Mouse (Mus musculus) kidney, embryonic 16.5 days (tissue): ENCODE measurements around the gene Mta3. TPM values are rescaled to one million over a fixed set of nuclear protein-coding genes. Genes with fewer than 3 reads are reported as not detected.

Source experiments
- ATAC-seq: fragments of 200-750 bp; cut with Nextera tagmentation; 2 replicates; pipeline ENCODE4 v1.8.0; 2017; ENCODE audit warnings: moderate TSS enrichment; ENCODE audit not compliant: low FRiP score, low TSS enrichment
- H3K27ac ChIP-seq: fragments of 300-500 bp; sonication (generic); 2 replicates; pipeline ENCODE4 v1.5.1; 2014; ENCODE audit warnings: low read length
- H3K27me3 ChIP-seq: fragments of 300-500 bp; sonication (generic); 2 replicates; pipeline ENCODE4 v1.6.1; 2014; ENCODE audit warnings: low read length, control low read depth, mixed read lengths; ENCODE audit not compliant: insufficient read depth
- H3K36me3 ChIP-seq: fragments of 300-500 bp; sonication (generic); 2 replicates; pipeline ENCODE4 v1.6.1; 2014; ENCODE audit warnings: low read length, control low read depth, mixed read lengths; ENCODE audit not compliant: insufficient read depth
- H3K4me1 ChIP-seq: fragments of 300-500 bp; sonication (generic); 2 replicates; pipeline ENCODE4 v1.6.1; 2014; ENCODE audit warnings: low read length, control low read depth, mixed read lengths; ENCODE audit not compliant: insufficient read depth
- H3K4me2 ChIP-seq: fragments of 300-500 bp; sonication (generic); replicated peaks from 2 replicates; pipeline ENCODE4 v1.6.1; 2014; ENCODE audit warnings: low read depth, low read length
- H3K4me3 ChIP-seq: fragments of 300-500 bp; sonication (generic); 2 replicates; pipeline ENCODE4 v1.5.1; 2014; ENCODE audit warnings: mild to moderate bottlenecking, low read length
- H3K9ac ChIP-seq: fragments of 300-500 bp; sonication (generic); replicated peaks from 2 replicates; pipeline ENCODE4 v1.6.1; 2014; ENCODE audit warnings: low read length
- H3K9me3 ChIP-seq: fragments of 300-500 bp; sonication (generic); 2 replicates; pipeline ENCODE4 v1.6.1; 2016; ENCODE audit warnings: low read length, control low read depth
- WGBS: fragments of 180-500 bp; shearing (Covaris S2); extraction: QIAGEN DNeasy Blood & Tissue Kit; methylation state at CpG from one replicate; pipeline ENCODE4 v1.1.7; 2014; 5-methylcytosine and 5-hydroxymethylcytosine counted together
- polyA plus RNA-seq: library from polyadenylated mRNA; unstranded; fragments of >200 nt; fragmentation: Nextera tagmentation; extraction: Ambion mirVana; gene quantifications from 2 replicates; pipeline ENCODE4 v1.2.1, GENCODE M21; 2015

Gene Mta3
- polyA plus RNA-seq = 38.0 and 39.6 TPM in 2 replicates

DNA sequence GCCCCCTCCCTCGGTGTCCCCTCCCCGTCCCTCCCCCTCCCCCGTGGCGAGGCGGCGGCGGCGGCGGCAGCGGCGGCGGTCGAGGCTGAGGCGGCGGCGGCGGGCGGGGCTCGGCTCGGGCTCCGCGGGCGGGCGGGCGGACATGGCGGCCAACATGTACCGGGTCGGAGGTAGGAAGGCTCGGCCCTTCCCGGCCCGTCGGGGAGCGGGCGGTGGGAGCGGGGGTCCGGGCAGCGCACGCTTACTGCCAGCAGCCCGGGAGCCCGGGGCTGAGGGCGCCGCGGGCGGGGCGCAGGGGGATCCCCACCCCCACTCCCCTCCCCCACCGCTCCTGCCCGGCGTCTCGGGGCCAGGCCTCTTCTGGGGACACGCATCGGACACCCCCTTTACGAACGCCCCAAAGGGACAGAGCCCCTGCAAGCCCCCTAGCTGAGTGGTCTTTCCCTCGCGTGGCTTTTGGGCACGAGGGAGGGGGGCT, at the start of gene Mta3:
Mta3 (plus strand) TSS at position 48 of the 478 bp plus-strand sequence.
- H3K9ac ChIP-seq = peak within 1 kb of the TSS; percentile 96
- 1% methylated on average over 35 of the region's 56 CpGs for WGBS

DNA sequence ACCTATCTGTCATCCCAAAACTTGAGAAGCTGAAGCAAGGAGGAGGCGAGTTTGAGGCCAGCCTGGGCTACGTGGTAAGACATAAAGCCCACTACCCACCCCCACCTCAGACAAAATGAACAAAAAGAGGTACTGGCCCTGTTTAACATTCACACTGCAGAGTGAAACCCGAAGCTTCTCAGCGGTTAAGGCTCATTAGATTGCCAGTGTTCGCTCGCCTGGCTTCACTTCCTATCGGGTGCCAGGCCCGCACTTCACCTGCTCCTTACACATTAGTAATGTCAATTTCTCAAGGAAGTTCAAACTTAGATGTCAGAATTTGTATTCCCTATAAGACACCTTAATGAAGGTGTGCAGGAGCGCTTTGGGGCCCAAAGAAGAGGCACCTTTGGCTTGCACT, 48.6 kb upstream of the Mta3 start:
- Histone ChIP-seq H3K27ac (no peak overlapping the region), H3K9ac (no peak overlapping the region), H3K4me2 (no peak overlapping the region), H3K9me3 (no peaks in the 10 kb centered on the region), H3K27me3 (no peaks in the 10 kb centered on the region), H3K36me3 (no peaks in the 10 kb centered on the region), H3K4me3 (no peak overlapping the region), H3K4me1 (peaks cover 7% of the 10 kb centered on the region)
- ATAC-seq = peak; percentile 27; the same call in 1 of the 2 replicates
- WGBS = 44% methylated on average over 9 of the region's 9 CpGs

More for the DNA sequence above, at the start of gene Mta3:
- Histone ChIP-seq H3K4me3 (peak within 1 kb of the TSS; percentile 88), H3K27me3 (no peaks in the 10 kb centered on the region), H3K27ac (peak within 1 kb of the TSS; percentile 96), H3K4me2 (peak within 1 kb of the TSS; percentile 93), H3K4me1 (peaks cover 16% of the 10 kb centered on the region; the same call in 1 of the 2 replicates), H3K36me3 (peaks cover 8% of the 10 kb centered on the region; the same call in 1 of the 2 replicates), H3K9me3 (no peaks in the 10 kb centered on the region)
- peak; percentile 64 for ATAC-seq

DNA sequence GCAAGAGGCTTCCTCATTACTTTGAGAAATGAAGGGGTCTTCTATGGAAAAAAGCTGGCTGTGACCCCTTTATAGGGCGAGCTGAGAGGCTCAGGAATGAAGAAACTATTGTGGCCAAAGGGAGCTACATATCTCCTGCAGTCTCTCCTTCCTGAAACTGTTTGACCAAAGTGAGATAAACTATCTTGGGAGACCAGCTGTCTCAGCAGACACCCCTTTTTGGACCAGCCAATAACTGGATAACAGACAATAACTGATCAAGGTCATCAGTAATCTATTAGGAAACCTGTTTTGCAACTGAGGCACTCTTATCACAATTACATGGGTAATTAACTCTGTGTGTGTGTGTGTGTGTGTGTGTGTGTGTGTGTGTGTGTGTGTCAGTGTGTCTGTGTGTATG, 47.0 kb upstream of the Mta3 start:
- ATAC-seq = no peak
- Histone ChIP-seq H3K27ac (no peak overlapping the region), H3K4me1 (peaks cover 7% of the 10 kb centered on the region), H3K9me3 (peaks cover 3% of the 10 kb centered on the region; the same call in 1 of the 2 replicates), H3K27me3 (no peaks in the 10 kb centered on the region), H3K4me3 (no peak overlapping the region), H3K36me3 (no peaks in the 10 kb centered on the region), H3K4me2 (no peak overlapping the region), H3K9ac (no peak overlapping the region)
- 89% methylated on average over 1 of the region's 1 CpGs for WGBS

DNA sequence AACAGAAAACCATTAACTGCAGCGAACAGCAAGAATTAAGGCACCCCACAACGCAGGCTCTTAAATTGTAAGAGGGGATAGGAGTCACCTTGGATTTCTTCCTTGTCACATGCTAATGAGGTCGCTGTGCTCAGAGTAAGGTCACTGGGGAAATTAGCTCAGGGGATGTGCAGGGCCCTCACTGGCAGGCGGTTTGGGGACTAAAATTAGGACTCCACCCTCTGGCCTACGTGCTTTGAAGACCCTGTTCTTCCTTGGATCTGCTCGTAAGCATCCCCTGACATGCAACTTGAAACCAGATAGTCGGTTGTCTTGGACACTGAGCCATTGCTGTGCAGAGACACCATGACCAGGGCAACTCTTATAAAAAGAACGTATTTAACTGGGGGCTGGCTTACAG, 41.2 kb upstream of the Mta3 start:
- no peaks in the 10 kb centered on the region for H3K4me1 ChIP-seq
- no peak overlapping the region for H3K4me2 ChIP-seq
- H3K9ac ChIP-seq = no peak overlapping the region
- no peak overlapping the region for H3K27ac ChIP-seq
- no peaks in the 10 kb centered on the region for H3K27me3 ChIP-seq
- H3K9me3 ChIP-seq = peaks cover 3% of the 10 kb centered on the region; the same call in 1 of the 2 replicates
- no peaks in the 10 kb centered on the region for H3K36me3 ChIP-seq
- ATAC-seq = no peak
- 42% methylated on average over 8 of the region's 8 CpGs for WGBS
- H3K4me3 ChIP-seq = no peak overlapping the region

DNA sequence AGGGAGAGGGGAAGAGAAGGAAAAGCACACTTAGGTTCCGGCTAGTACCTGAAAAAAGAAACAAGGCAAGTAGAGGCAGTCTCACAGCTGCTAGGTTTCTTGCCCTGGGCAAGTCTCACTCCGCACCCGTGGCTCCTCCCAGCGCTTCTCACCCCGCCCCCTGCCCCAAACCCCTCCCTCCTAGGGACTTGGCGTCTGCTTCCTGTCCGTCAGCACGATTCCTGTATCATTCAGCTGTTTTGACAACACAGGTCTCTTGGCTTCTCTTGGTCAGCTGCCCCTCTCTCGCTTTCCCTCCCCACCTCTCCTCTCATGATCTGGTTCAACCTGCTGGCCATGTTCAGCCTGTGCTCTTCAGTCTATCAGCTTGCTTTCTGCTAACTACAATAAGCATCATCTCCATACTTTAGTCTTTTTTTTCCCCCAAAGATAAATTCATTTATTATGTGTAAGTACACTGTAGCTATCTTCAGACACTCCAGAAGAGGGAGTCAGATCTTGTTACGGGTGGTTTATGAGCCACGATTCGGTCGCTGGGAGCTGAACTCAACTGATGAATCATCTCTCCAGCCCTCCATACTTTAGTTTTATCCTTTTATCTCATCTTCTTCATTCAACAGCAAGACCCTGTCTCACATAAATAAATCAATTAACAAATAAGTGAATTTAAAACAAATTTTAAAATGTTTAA, 39.2 kb upstream of the Mta3 start:
- no peaks in the 10 kb centered on the region for H3K27me3 ChIP-seq
- H3K9me3 ChIP-seq = peaks cover 3% of the 10 kb centered on the region; the same call in 1 of the 2 replicates
- H3K4me3 ChIP-seq = no peak overlapping the region
- no peaks in the 10 kb centered on the region for H3K36me3 ChIP-seq
- H3K4me2 ChIP-seq = no peak overlapping the region; the same call in 1 of the 2 replicates
- 58% methylated on average over 13 of the region's 13 CpGs for WGBS
- H3K4me1 ChIP-seq = no peaks in the 10 kb centered on the region
- no peak overlapping the region for H3K27ac ChIP-seq
- ATAC-seq = no peak
- no peak overlapping the region for H3K9ac ChIP-seq

DNA sequence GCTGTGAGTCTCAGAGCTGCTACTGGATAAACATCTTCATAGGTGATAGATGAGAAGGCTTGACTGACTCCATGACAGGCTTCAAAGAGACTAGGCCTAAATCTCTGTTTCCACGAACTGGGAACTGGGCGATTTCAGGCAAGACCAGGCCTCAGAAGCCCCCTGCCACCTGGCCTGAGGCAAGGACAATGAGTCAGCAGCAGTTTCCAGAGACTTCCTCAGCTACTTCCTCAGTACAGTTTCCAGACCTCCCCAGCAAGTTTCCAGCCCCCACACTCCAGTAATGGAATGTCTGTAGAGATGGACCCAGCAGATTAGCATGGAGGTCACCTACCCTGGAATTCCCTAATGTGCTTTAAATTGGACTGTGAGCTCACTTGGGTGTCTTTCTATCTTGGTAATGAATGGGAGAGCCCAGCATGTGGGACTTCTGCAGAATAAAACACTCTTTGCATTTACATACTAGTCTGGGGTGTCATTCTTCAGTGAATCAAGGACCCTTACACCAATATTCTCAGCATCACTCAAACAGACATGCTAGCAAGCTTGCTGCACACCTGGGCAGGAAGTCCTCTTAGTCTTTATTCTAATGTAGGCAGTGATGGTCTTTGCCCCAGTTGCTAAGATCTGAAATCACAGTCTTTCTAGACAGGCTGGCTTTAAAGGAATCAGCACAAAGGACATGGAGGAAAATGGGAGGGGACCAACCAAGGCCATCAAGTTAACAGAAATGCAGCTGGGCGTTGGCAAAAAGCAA, 37.9 kb upstream of the Mta3 start:
- no peak overlapping the region for H3K27ac ChIP-seq
- no peak for ATAC-seq
- H3K9ac ChIP-seq = no peak overlapping the region
- no peaks in the 10 kb centered on the region for H3K4me1 ChIP-seq
- H3K9me3 ChIP-seq = peaks cover 3% of the 10 kb centered on the region; the same call in 1 of the 2 replicates
- H3K27me3 ChIP-seq = no peaks in the 10 kb centered on the region
- H3K36me3 ChIP-seq = no peaks in the 10 kb centered on the region
- 71% methylated on average over 3 of the region's 3 CpGs for WGBS
- no peak overlapping the region for H3K4me3 ChIP-seq
- H3K4me2 ChIP-seq = no peak overlapping the region

DNA sequence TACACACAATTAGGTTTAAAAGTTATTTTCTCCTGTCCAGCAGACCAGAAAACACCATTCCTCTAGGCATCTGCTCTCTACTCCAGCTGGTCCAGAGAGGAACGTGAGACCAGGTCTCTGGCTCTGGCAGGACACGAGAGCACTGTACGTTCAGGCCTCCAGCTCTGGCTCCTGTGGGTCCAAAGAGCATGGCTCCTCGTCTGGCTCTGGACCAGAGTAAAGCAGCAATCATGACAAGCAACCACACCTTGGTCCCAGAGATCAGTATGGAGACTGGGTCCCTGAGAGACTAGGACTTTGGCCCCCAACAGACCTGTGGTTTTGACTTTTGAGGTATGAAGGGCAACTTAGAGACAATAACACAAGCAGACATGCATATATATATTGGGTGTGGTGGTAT, 33.3 kb upstream of the Mta3 start:
- Histone ChIP-seq H3K36me3 (no peaks in the 10 kb centered on the region), H3K9ac (no peak overlapping the region), H3K4me3 (no peak overlapping the region), H3K4me1 (no peaks in the 10 kb centered on the region), H3K9me3 (no peaks in the 10 kb centered on the region), H3K27me3 (no peaks in the 10 kb centered on the region), H3K27ac (no peak overlapping the region), H3K4me2 (no peak overlapping the region)
- 82% methylated on average over 4 of the region's 4 CpGs for WGBS
- ATAC-seq = no peak

DNA sequence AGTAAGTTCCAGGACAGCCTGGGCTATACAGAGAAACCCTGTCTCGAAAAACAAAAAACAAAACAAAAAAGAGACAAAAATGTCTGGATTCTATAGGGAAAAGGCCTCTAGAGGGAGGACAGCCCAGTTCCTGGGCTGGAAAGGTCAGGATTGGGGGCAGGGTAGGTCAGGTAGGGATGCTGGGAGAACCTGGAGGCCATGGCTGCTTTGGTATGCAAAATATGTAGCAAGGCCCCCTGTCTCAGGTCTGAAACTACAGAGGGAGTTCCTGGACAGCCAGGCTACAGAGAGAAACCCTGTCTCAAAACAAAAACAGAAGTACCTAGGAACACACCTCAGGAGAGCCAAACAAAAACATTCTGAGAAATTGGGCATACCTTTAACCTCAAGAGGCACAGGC, 28.6 kb upstream of the Mta3 start:
- H3K36me3 ChIP-seq = no peaks in the 10 kb centered on the region
- H3K9me3 ChIP-seq = no peaks in the 10 kb centered on the region
- 95% methylated on average over 1 of the region's 1 CpGs for WGBS
- H3K27me3 ChIP-seq = no peaks in the 10 kb centered on the region
- H3K4me2 ChIP-seq = no peak overlapping the region
- no peak overlapping the region for H3K27ac ChIP-seq
- no peak for ATAC-seq
- H3K4me3 ChIP-seq = no peak overlapping the region
- no peak overlapping the region for H3K9ac ChIP-seq
- no peaks in the 10 kb centered on the region for H3K4me1 ChIP-seq

DNA sequence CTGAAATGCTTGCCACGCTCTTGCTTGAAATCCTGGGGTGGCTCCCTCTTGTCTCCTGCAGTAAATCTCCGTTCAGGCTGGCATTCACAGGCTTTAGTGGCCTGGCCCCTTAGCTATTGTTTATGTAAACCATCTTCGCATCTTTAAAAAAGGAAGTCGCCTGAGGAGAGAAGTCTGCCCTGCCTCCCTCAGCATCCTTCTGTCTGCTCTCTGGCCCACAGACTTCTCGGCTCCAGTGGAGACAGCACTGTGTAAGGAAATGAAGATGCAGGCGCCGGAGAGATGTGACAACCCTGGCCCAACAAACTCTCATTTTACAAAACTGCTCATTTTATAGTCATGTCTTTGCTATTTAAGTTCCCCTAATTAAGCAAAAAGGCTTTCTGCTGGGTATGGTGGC, 24.0 kb upstream of the Mta3 start:
- H3K4me1 ChIP-seq = no peaks in the 10 kb centered on the region
- ATAC-seq = no peak

DNA sequence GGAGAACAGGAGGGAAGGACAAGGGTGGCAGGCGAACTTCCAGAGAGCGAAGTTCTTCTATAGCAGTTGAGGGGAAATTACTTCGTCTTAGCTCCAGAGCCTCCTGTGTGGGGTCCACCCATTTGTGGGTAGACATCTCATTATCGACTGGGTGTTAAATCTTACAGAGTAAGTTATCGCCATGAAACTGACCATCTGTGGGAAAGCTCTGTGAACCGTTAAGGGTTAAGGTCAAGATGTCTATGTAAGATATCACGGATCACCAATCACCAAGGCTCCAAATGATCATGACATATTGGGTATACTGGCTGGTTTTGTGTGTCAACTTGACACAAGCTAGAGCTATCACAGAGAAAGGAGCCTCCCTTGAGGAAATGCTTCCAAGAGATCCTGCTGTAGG, 21.5 kb upstream of the Mta3 start:
- H3K27ac ChIP-seq = no peak overlapping the region

More for the DNA sequence above, 24.0 kb upstream of the Mta3 start:
- H3K9ac ChIP-seq = no peak overlapping the region
- H3K27me3 ChIP-seq = no peaks in the 10 kb centered on the region
- no peak overlapping the region for H3K4me3 ChIP-seq
- no peaks in the 10 kb centered on the region for H3K36me3 ChIP-seq
- no peak overlapping the region for H3K27ac ChIP-seq
- H3K9me3 ChIP-seq = 0 out of 2 replicates have a peak, but pooled peaks cover 2% of the 10 kb centered on the region
- H3K4me2 ChIP-seq = no peak overlapping the region
- 44% methylated on average over 7 of the region's 7 CpGs for WGBS

More for the DNA sequence above, 21.5 kb upstream of the Mta3 start:
- H3K4me1 ChIP-seq = no peaks in the 10 kb centered on the region
- H3K9ac ChIP-seq = no peak overlapping the region
- WGBS = 47% methylated on average over 7 of the region's 7 CpGs
- H3K4me3 ChIP-seq = no peak overlapping the region
- H3K4me2 ChIP-seq = no peak overlapping the region
- no peaks in the 10 kb centered on the region for H3K27me3 ChIP-seq
- 0 out of 2 replicates have a peak, but pooled peaks cover 4% of the 10 kb centered on the region for H3K9me3 ChIP-seq
- ATAC-seq = no peak
- H3K36me3 ChIP-seq = no peaks in the 10 kb centered on the region
